Mouse (Mus musculus) thymus, adult 2 months (tissue): ENCODE data around the gene Mpzl1. TPM values are rescaled to one million over a fixed set of nuclear protein-coding genes. Genes with fewer than 3 reads are reported as not detected.

ENCODE experiments used
- DNase-seq: peaks from one replicate; pipeline ENCODE4 v3.0.0; 2021
- H3K27ac ChIP-seq: fragments of 200-500 bp; 2 replicates; pipeline ENCODE4 v1.5.1; 2012; ENCODE audit warnings: low read length, control low read depth; ENCODE audit not compliant: control insufficient read depth, insufficient read depth
- H3K27me3 ChIP-seq: fragments of 200-500 bp; 2 replicates; pipeline ENCODE4 v1.6.1; 2012; ENCODE audit warnings: mild to moderate bottlenecking, low read length, moderate library complexity, mixed read lengths; ENCODE audit not compliant: control insufficient read depth, insufficient read depth
- H3K36me3 ChIP-seq: fragments of 200-500 bp; 2 replicates; pipeline ENCODE4 v1.6.1; 2012; ENCODE audit warnings: mild to moderate bottlenecking, low read length, moderate library complexity; ENCODE audit not compliant: control insufficient read depth, insufficient read depth
- H3K4me1 ChIP-seq: fragments of 200-500 bp; replicated peaks from 2 replicates; pipeline ENCODE4 v1.6.1; 2012; ENCODE audit warnings: low read length; ENCODE audit not compliant: control insufficient read depth, insufficient read depth
- H3K4me3 ChIP-seq: fragments of 200-500 bp; 2 replicates; pipeline ENCODE4 v1.5.1; 2012; ENCODE audit warnings: mild to moderate bottlenecking, low read length, control low read depth, moderate library complexity; ENCODE audit not compliant: control insufficient read depth, insufficient read depth
- CTCF ChIP-seq: fragments of 200-500 bp; IDR thresholded peaks from 2 replicates; pipeline ENCODE4 v1.5.1; 2012; ENCODE audit warnings: mild to moderate bottlenecking, control low read depth, low read length, moderate library complexity, borderline replicate concordance; ENCODE audit not compliant: control insufficient read depth, poor library complexity, insufficient read depth; ENCODE audit errors: extremely low read depth
- POLR2A ChIP-seq: fragments of 200-500 bp; IDR thresholded peaks from 2 replicates; pipeline ENCODE4 v1.6.1; 2012; ENCODE audit warnings: mild to moderate bottlenecking, low read length, control low read depth, moderate library complexity; ENCODE audit not compliant: control insufficient read depth, poor library complexity, insufficient read depth; ENCODE audit errors: extremely low read depth
- WGBS: fragments of 180-500 bp; shearing (Covaris S2); methylation state at CpG from one replicate; pipeline ENCODE4 v1.1.7; 2018; 5-methylcytosine and 5-hydroxymethylcytosine counted together
- polyA plus RNA-seq: library from polyadenylated mRNA; depleted of rRNA; stranded (reverse); fragments of >200 nt; gene quantifications from 2 replicates; pipeline ENCODE4 v1.2.3, GENCODE M21; 2012

Gene Mpzl1
- polyA plus RNA-seq, 1 experiment = 5.9 TPM

DNA sequence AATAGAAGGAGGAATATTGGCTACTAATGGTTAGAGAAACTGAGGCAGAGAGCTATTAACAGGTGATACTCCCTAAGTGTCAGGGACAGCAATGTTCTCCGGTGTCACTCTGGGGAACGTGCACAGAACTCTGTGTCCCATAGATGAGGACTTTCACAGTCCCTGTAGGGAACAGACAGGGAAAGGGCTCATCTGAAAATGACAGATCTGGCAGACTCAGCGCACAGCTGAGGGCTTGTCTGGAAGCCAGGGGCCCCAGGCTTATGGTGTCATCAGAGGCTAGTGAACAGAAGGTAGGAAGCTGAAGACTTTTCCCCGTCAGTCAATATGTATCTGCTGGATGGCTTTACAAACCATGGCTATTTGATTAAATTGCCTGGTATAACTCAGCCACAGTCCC is 43.2 kb upstream of the Mpzl1 start:
- no peak for DNase-seq
- TF ChIP-seq CTCF = no peak
- TF ChIP-seq POLR2A = no peak
- Histone ChIP-seq H3K27ac (no peak overlapping the region), H3K36me3 (peaks cover 28% of the 10 kb centered on the region), H3K27me3 (no peaks in the 10 kb centered on the region), H3K4me1 (peaks cover 19% of the 10 kb centered on the region), H3K4me3 (no peak overlapping the region)
- WGBS = 94% methylated on average over 4 of the region's 4 CpGs

DNA sequence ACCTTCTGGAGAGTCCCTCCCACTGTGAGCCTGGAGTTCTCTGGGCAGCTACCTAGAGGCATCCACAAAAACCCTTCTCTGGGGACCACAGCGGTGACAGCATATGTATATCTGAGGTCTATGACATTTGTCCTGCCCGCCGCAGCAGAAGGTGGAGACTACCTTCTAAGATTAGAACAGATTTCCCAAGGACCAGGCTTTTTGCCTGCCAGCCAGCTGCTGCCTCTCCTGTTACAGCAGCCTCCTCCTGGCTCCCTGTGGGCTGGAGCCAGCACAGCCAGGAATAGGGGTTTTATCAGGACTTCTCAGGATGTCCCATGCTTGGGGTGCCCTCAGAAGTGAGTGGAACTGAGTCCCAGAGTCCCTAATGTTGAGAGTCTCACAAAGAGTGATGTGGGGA is 42.7 kb upstream of the Mpzl1 start:
- Histone ChIP-seq H3K4me1 (peaks cover 14% of the 10 kb centered on the region), H3K27me3 (no peaks in the 10 kb centered on the region), H3K27ac (no peak overlapping the region), H3K36me3 (peaks cover 28% of the 10 kb centered on the region), H3K4me3 (no peak overlapping the region)
- WGBS = 91% methylated on average over 3 of the region's 3 CpGs
- DNase-seq = no peak
- TF ChIP-seq POLR2A = no peak
- no peak for TF ChIP-seq CTCF

DNA sequence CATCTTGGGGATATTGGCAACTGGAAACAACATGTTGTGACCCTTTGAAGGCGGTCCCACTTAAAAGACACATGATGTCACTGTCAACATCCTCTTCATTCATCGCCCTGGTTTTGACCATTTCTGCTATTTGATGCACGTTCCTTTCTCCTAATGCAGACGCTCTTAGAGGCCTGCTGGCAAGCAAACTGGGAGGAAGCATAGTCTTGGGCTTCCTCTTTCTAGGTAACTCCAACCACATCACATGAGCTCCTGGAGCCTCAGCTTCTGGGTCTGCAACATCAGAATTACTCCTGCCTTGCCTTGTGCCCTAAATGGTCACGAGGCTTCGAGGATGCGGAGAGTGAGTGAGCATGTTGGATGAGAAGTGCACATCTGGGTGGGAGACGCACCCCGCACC is 40.8 kb upstream of the Mpzl1 start:
- no peak for TF ChIP-seq POLR2A
- H3K27me3 ChIP-seq = no peaks in the 10 kb centered on the region
- peaks cover 7% of the 10 kb centered on the region; the same call in 1 of the 2 replicates for H3K4me1 ChIP-seq
- H3K4me3 ChIP-seq = no peak overlapping the region
- no peak overlapping the region for H3K27ac ChIP-seq
- 45% methylated on average over 9 of the region's 9 CpGs for WGBS
- no peak for DNase-seq
- H3K36me3 ChIP-seq = peaks cover 30% of the 10 kb centered on the region

DNA sequence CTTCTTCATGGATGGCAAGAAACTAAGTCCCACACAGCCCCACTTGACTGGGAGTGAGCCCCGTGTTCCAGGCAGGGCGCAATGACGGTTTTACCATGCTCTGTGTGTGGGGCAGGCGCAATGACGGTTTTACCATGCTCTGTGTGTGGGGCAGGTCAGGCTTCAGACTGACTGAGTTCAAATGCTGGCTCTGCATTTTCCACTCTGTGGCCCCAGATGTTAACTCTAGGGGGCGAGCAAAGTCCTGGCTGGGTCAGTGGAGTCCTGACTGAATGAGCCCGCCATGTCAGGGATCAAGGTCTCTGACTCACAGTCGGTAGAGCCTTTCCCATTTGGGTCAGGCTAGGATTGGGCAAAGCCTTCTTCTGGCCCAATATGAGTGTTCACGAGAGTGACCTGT is 38.0 kb upstream of the Mpzl1 start:
- no peak overlapping the region for H3K4me3 ChIP-seq
- no peaks in the 10 kb centered on the region for H3K27me3 ChIP-seq

DNA sequence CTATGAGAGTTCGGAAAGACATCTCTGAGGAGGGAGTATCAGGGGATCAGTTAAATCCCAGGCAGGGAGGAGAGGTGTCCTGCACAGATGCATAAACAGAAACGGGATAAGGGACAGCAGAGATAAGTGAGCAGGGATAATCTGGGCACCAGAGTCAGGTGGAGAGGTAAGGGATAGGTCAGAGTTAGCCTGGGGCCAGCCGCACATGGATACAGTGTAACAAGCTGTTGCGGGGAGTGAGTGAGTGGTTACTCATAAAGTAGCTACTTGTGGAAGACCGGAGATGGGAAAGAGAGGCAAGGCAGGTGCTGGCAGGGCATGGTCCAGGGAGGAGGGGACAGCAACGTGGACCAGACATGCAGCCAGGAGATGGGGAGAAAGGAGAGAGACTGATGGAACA is 35.7 kb upstream of the Mpzl1 start:
- whole genome bisulfite sequencing = 95% methylated on average over 6 of the region's 6 CpGs
- Histone ChIP-seq H3K4me3 (no peak overlapping the region), H3K36me3 (peaks cover 26% of the 10 kb centered on the region), H3K27ac (no peak overlapping the region), H3K27me3 (no peaks in the 10 kb centered on the region), H3K4me1 (0 out of 2 replicates have a peak, but pooled peaks cover 3% of the 10 kb centered on the region)
- no peak for DNase-seq
- no peak for TF ChIP-seq CTCF

More for the DNA sequence above, 38.0 kb upstream of the Mpzl1 start:
- Histone ChIP-seq H3K36me3 (peaks cover 25% of the 10 kb centered on the region), H3K27ac (no peak overlapping the region), H3K4me1 (peaks cover 8% of the 10 kb centered on the region; the same call in 1 of the 2 replicates)
- WGBS = 85% methylated on average over 9 of the region's 9 CpGs
- TF ChIP-seq POLR2A (no peak), CTCF (no peak)
- peak; percentile 24 for DNase-seq

DNA sequence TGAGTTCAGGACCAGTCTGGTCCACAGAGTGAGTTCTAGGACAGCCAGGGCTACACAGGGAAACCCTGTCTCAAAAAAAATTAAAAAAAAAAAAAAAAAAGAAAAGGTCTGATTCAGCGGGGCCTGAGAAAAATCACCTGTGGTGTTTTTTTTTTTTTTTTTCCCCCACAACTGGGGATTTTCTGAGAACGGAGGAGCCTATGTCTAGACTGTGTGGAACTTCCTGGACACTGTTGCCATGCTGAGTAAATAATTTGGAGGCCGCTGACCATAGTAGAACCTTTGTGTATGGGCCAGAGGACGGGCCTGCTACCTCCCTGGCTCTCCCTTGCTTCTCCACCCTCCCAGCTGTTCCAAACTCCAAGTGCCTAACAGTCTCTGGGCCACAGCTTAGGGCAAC is 34.6 kb upstream of the Mpzl1 start:
- Histone ChIP-seq H3K27me3 (no peaks in the 10 kb centered on the region), H3K4me1 (0 out of 2 replicates have a peak, but pooled peaks cover 3% of the 10 kb centered on the region), H3K4me3 (no peak overlapping the region), H3K27ac (no peak overlapping the region), H3K36me3 (peaks cover 37% of the 10 kb centered on the region)
- no peak for DNase-seq
- WGBS = 75% methylated on average over 4 of the region's 4 CpGs
- TF ChIP-seq POLR2A (no peak), CTCF (no peak)

DNA sequence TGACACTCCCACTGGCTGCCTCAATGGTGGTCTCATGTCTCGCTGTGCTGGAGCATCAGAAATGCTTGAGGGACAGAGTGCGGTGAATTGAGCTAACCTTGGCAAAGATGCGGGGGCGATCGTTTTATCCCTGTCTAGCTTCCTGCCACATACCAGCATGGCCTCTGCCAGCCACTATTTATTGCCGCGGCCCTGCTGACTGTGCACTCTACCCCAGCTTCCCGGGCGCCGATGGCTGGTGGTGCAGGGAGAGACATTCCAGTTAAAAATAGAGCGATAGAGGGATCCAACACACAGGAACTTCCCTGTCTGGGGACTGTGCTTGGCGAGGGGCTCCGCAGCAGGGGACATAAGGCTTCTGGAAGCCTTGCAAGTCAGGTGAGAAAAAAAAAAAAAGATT is 33.0 kb upstream of the Mpzl1 start:
- H3K27ac ChIP-seq = no peak overlapping the region
- WGBS = 95% methylated on average over 13 of the region's 13 CpGs

More for the DNA sequence above, 33.0 kb upstream of the Mpzl1 start:
- Histone ChIP-seq H3K27me3 (no peaks in the 10 kb centered on the region), H3K4me3 (no peak overlapping the region), H3K36me3 (peaks cover 52% of the 10 kb centered on the region), H3K4me1 (0 out of 2 replicates have a peak, but pooled peaks cover 3% of the 10 kb centered on the region)
- no peak for TF ChIP-seq POLR2A
- no peak for TF ChIP-seq CTCF
- no peak for DNase-seq
